Mouse (Mus musculus): ENCODE measurements around the gene Atp1a4. TPM values are rescaled to one million over a fixed set of nuclear protein-coding genes. Genes with fewer than 3 reads are reported as not detected.

Gene Atp1a4
- polyA plus RNA-seq, 1 experiment, result 1.2 TPM

GRCm38 (mm10) chr1:172201967-172202880, 56.0 kb downstream of the Atp1a4 start:
- H3K4me3 ChIP-seq (replicated peaks; ENCODE audit: extremely low read depth, low read depth, low read length), result no peak overlapping the region
- TF ChIP-seq POLR2A (IDR thresholded peaks at IDR 0.05; ENCODE audit: borderline replicate concordance, extremely low read depth, low read depth, low read length), result no peak
- TF ChIP-seq CTCF (IDR thresholded peaks at IDR 0.05; ENCODE audit: insufficient read depth, low read length), result no peak
- WGBS, result 29% methylated on average over 14 of the region's 14 CpGs

DNA sequence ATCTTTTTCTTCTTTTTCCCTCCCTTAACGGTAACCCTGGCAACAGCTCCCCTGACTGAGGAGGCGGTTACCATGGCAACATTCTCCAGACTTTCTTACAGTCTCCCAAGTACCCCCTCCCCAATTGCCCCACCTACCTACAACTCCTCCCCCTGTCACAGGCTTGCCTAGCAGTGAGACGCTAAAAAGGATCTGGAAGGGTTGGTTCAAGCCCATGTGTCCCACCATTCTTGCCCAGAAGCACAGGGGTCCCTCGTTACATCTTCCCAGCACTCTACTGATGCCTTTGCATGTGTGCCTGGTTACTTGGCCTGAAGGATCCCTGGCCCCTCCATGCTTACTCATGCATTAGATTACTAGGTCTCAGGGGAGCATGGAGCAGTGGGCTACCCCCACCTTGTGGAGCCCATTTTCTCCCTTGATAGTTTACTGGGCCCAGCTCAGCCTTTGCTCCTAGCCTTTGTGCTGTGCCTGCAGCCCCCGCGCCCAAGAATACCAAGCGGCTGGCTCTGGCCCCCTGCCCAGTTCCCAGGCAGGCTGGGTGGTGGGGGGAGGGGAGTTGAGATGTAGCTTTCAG, 57.3 kb downstream of the Atp1a4 start:
- no peak for DNase-seq
- H3K4me3 ChIP-seq (replicated peaks; ENCODE audit: extremely low read depth, low read depth, low read length), result no peak overlapping the region
- WGBS, result 42% methylated on average over 7 of the region's 7 CpGs
- TF ChIP-seq POLR2A (IDR thresholded peaks at IDR 0.05; ENCODE audit: borderline replicate concordance, extremely low read depth, low read depth, low read length), result no peak
- TF ChIP-seq CTCF (IDR thresholded peaks at IDR 0.05; ENCODE audit: insufficient read depth, low read length), result no peak
- H3K4me1 ChIP-seq (ENCODE audit: control insufficient read depth, insufficient read depth, low read length), result peaks cover 24% of the 10 kb centered on the region

More at GRCm38 (mm10) chr1:172201967-172202880, 56.0 kb downstream of the Atp1a4 start:
- peaks cover 26% of the 10 kb centered on the region for H3K4me1 ChIP-seq (ENCODE audit: control insufficient read depth, insufficient read depth, low read length)
- no peak for DNase-seq

DNA sequence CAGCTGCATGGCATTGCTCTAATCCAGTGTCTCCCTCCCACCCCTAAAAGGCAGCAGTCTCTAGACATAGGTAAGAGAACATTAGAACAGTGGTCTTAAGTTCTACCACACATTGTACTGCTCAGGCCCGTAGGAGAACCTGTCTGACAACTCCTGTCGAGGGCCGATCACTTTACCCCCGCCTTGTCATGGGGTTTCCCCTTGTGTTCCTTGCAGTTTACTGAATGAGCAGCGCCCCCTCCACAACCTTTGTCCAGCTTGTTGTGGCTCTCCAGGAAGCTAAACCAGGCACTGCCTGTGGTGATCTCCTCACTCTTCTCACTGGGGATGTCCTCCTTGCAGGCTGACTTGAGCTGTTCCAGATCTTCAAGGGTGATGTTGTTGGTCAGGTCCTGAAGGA, 58.1 kb downstream of the Atp1a4 start:
- no peak for DNase-seq
- WGBS, result 72% methylated on average over 5 of the region's 5 CpGs
- TF ChIP-seq POLR2A (IDR thresholded peaks at IDR 0.05; ENCODE audit: borderline replicate concordance, extremely low read depth, low read depth, low read length) (no peak), CTCF (IDR thresholded peaks at IDR 0.05; ENCODE audit: insufficient read depth, low read length) (no peak)
- peaks cover 21% of the 10 kb centered on the region for H3K4me1 ChIP-seq (ENCODE audit: control insufficient read depth, insufficient read depth, low read length)
- no peak overlapping the region for H3K4me3 ChIP-seq (replicated peaks; ENCODE audit: extremely low read depth, low read depth, low read length)

- Histone ChIP-seq H3K4me1 (ENCODE audit: control insufficient read depth, insufficient read depth, low read length) (peaks cover 15% of the 10 kb centered on the region), H3K4me3 (replicated peaks; ENCODE audit: extremely low read depth, low read depth, low read length) (no peak overlapping the region)
- WGBS, result 79% methylated on average over 4 of the region's 4 CpGs
- no peak for DNase-seq
- TF ChIP-seq CTCF (IDR thresholded peaks at IDR 0.05; ENCODE audit: insufficient read depth, low read length) (no peak), POLR2A (IDR thresholded peaks at IDR 0.05; ENCODE audit: borderline replicate concordance, extremely low read depth, low read depth, low read length) (no peak)
Measured at GRCm38 (mm10) chr1:172198996-172199395, 59.2 kb downstream of the Atp1a4 start.

DNA sequence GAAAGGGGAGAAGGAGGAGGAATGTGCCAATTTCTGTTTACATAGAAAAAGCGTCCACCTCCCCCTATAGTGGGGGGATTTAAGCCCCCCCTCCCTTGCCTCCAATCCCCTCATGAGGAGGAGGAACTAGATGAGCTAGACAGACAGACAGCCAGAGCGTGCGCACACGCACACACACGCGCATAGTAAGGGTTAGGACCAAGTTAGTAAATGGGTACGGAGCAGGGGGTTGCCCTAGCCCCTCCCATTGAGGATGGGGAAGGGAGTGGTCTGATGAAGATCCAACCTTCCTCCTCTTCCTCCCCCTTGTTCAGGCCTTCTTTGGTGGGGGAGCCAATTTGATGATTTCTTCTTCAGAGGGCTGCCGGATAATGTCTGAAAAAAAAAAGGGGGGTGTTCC, 59.9 kb downstream of the Atp1a4 start:
- no peak for TF ChIP-seq CTCF (IDR thresholded peaks at IDR 0.05; ENCODE audit: insufficient read depth, low read length)
- TF ChIP-seq POLR2A (IDR thresholded peaks at IDR 0.05; ENCODE audit: borderline replicate concordance, extremely low read depth, low read depth, low read length), result no peak
- H3K4me3 ChIP-seq (replicated peaks; ENCODE audit: extremely low read depth, low read depth, low read length), result no peak overlapping the region
- peaks cover 11% of the 10 kb centered on the region for H3K4me1 ChIP-seq (ENCODE audit: control insufficient read depth, insufficient read depth, low read length)
- DNase-seq, result no peak
- 80% methylated on average over 8 of the region's 8 CpGs for WGBS

- Histone ChIP-seq H3K4me1 (ENCODE audit: control insufficient read depth, insufficient read depth, low read length) (peaks cover 9% of the 10 kb centered on the region), H3K4me3 (replicated peaks; ENCODE audit: extremely low read depth, low read depth, low read length) (no peak overlapping the region)
- TF ChIP-seq CTCF (IDR thresholded peaks at IDR 0.05; ENCODE audit: insufficient read depth, low read length) (no peak), POLR2A (IDR thresholded peaks at IDR 0.05; ENCODE audit: borderline replicate concordance, extremely low read depth, low read depth, low read length) (no peak)
- DNase-seq, result no peak
- 79% methylated on average over 5 of the region's 5 CpGs for WGBS
Measured at GRCm38 (mm10) chr1:172197851-172198250, 60.4 kb downstream of the Atp1a4 start.

DNA sequence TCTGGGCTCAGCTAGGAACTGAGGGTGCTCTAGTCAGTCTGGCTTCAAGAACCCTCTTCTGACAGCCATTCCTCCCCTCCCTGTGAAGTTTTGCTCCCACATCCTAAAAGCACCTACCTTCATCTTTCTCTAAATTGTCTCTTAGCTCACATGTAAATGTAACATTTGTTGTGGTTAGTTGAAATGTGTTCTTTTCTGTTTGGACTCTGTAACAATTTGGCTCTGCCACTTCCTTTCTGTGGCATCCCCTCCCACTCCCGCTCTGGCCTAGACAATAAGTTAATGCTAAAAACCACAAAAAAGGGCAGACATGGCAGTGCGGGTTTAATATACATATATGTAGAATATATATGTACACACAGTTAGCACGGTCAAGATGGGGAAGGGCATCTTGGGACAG, 61.1 kb downstream of the Atp1a4 start:
- no peak overlapping the region for H3K4me3 ChIP-seq (replicated peaks; ENCODE audit: extremely low read depth, low read depth, low read length)
- WGBS, result 70% methylated on average over 3 of the region's 3 CpGs

DNA sequence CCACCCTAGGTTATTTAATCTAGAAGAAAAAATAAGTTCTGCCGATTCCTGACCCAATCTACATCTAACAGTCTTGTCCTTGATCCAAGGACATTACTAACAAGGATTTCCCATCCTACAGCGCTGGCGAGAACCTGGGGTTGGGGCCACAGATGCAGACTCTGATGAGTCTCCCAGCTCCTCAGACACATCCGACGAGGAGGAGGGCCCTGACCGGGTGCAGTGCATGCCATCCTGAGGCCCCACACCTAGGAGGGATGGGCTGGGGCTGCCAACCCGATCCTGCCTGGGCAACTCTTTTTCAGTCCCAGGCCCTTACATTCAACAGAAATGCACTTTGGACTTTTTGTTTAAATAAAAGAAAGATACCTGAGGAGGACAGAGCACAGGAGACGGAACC, 63.8 kb downstream of the Atp1a4 start:
- 78% methylated on average over 8 of the region's 8 CpGs for WGBS
- H3K4me1 ChIP-seq (ENCODE audit: control insufficient read depth, insufficient read depth, low read length), result no peaks in the 10 kb centered on the region
- DNase-seq, result no peak
- H3K4me3 ChIP-seq (replicated peaks; ENCODE audit: extremely low read depth, low read depth, low read length), result no peak overlapping the region
- no peak for TF ChIP-seq POLR2A (IDR thresholded peaks at IDR 0.05; ENCODE audit: borderline replicate concordance, extremely low read depth, low read depth, low read length)
- TF ChIP-seq CTCF (IDR thresholded peaks at IDR 0.05; ENCODE audit: insufficient read depth, low read length), result no peak

More for the DNA sequence above, 61.1 kb downstream of the Atp1a4 start:
- no peak for TF ChIP-seq CTCF (IDR thresholded peaks at IDR 0.05; ENCODE audit: insufficient read depth, low read length)
- TF ChIP-seq POLR2A (IDR thresholded peaks at IDR 0.05; ENCODE audit: borderline replicate concordance, extremely low read depth, low read depth, low read length), result no peak
- H3K4me1 ChIP-seq (ENCODE audit: control insufficient read depth, insufficient read depth, low read length), result peaks cover 3% of the 10 kb centered on the region
- DNase-seq, result no peak

- TF ChIP-seq POLR2A (IDR thresholded peaks at IDR 0.05; ENCODE audit: borderline replicate concordance, extremely low read depth, low read depth, low read length) (no peak), CTCF (IDR thresholded peaks at IDR 0.05; ENCODE audit: insufficient read depth, low read length) (no peak)
- 87% methylated on average over 3 of the region's 3 CpGs for WGBS
- no peak for DNase-seq
- Histone ChIP-seq H3K4me3 (replicated peaks; ENCODE audit: extremely low read depth, low read depth, low read length) (no peak overlapping the region), H3K4me1 (ENCODE audit: control insufficient read depth, insufficient read depth, low read length) (no peaks in the 10 kb centered on the region)
Measured at GRCm38 (mm10) chr1:172192217-172192616, 66.0 kb downstream of the Atp1a4 start.

Measured in lung, adult 2 months (tissue).